Mouse (Mus musculus) lung, postnatal 0 days (tissue): ENCODE measurements around the gene Dgkk. TPM values are rescaled to one million over a fixed set of nuclear protein-coding genes. Genes with fewer than 3 reads are reported as not detected.
"Not testable (repeated sequence)": the region's sequence is repeated elsewhere in the genome, so short reads cannot be mapped to it uniquely, and the experiment has no call there.

Experiments used
- ATAC-seq: fragments of 200-750 bp; cut with Nextera tagmentation; 2 replicates; pipeline ENCODE4 v1.8.0; 2017; ENCODE audit warnings: moderate library complexity
- DNase-seq: peaks from one replicate; pipeline ENCODE4 v3.0.0-alpha.2; 2016; ENCODE audit warnings: low spot score
- H3K27ac ChIP-seq: fragments of 300-500 bp; sonication (generic); 2 replicates; pipeline ENCODE4 v1.5.1; 2014; ENCODE audit warnings: antibody characterized with exemption, mild to moderate bottlenecking, low read length, mixed read lengths
- H3K27me3 ChIP-seq: fragments of 300-500 bp; sonication (generic); replicated peaks from 2 replicates; pipeline ENCODE4 v1.6.1; 2014; ENCODE audit warnings: low read length, mixed read lengths; ENCODE audit not compliant: insufficient read depth
- H3K36me3 ChIP-seq: fragments of 300-500 bp; sonication (generic); 2 replicates; pipeline ENCODE4 v1.6.1; 2014; ENCODE audit warnings: low read length, mixed read lengths; ENCODE audit not compliant: insufficient read depth
- H3K4me1 ChIP-seq: fragments of 300-500 bp; sonication (generic); 2 replicates; pipeline ENCODE4 v1.6.1; 2014; ENCODE audit warnings: antibody characterized with exemption, low read depth, low read length, mixed read lengths; ENCODE audit not compliant: insufficient read depth
- H3K4me2 ChIP-seq: fragments of 300-500 bp; sonication (generic); replicated peaks from 2 replicates; pipeline ENCODE4 v1.6.1; 2014; ENCODE audit warnings: low read depth, mild to moderate bottlenecking, low read length, moderate library complexity, mixed read lengths
- H3K4me3 ChIP-seq: fragments of 300-500 bp; sonication (generic); 2 replicates; pipeline ENCODE4 v1.5.1; 2014; ENCODE audit warnings: low read depth, low read length
- H3K9ac ChIP-seq: fragments of 300-500 bp; sonication (generic); replicated peaks from 2 replicates; pipeline ENCODE4 v1.6.1; 2014; ENCODE audit warnings: low read depth, mild to moderate bottlenecking
- H3K9me3 ChIP-seq: fragments of 300-500 bp; sonication (generic); 2 replicates; pipeline ENCODE4 v1.6.1; 2016; ENCODE audit warnings: low read length, mixed read lengths
- CTCF ChIP-seq: IDR thresholded peaks from 2 replicates; pipeline ENCODE4 v1.5.1; 2016; ENCODE audit warnings: antibody characterized with exemption, mild to moderate bottlenecking
- EP300 ChIP-seq: IDR thresholded peaks from 2 replicates; pipeline ENCODE4 v1.6.1; 2016; ENCODE audit warnings: antibody characterized with exemption, mild to moderate bottlenecking, control low read depth
- WGBS: fragments of 180-500 bp; shearing (Covaris S2); extraction: QIAGEN DNeasy Blood & Tissue Kit; methylation state at CpG from one replicate; pipeline ENCODE4 v1.1.7; 2014; 5-methylcytosine and 5-hydroxymethylcytosine counted together
- polyA plus RNA-seq: library from polyadenylated mRNA; unstranded; fragments of >200 nt; fragmentation: Nextera tagmentation; extraction: Ambion mirVana; gene quantifications from 2 replicates; pipeline ENCODE4 v1.2.1, GENCODE M21; 2015

Dgkk gene
- polyA plus RNA-seq, 1 experiment from 2014 or later = 0.08 TPM

GRCm38 (mm10) chrX:6926224-6926623, 147.1 kb downstream of the Dgkk start:
- H3K4me3 ChIP-seq = no peak overlapping the region
- no peaks in the 10 kb centered on the region for H3K4me1 ChIP-seq
- H3K4me2 ChIP-seq = no peak overlapping the region
- ATAC-seq (no peak), DNase-seq (no peak)
- no peaks in the 10 kb centered on the region for H3K36me3 ChIP-seq
- no peak overlapping the region for H3K27ac ChIP-seq
- no peak overlapping the region for H3K9ac ChIP-seq
- TF ChIP-seq EP300 = no peak
- no peak for TF ChIP-seq CTCF
- H3K27me3 ChIP-seq = no peaks in the 10 kb centered on the region
- 68% methylated on average over 4 of the region's 4 CpGs for WGBS
- no peaks in the 10 kb centered on the region for H3K9me3 ChIP-seq

GRCm38 (mm10) chrX:6968598-6968997, 189.5 kb downstream of the Dgkk start:
- TF ChIP-seq CTCF (no peak), EP300 (peak; percentile 79)
- no peak; the same call in 1 of the 2 replicates for ATAC-seq
- H3K4me2 ChIP-seq = no peak overlapping the region

GRCm38 (mm10) chrX:6971956-6972355, 192.8 kb downstream of the Dgkk start:
- H3K4me1 ChIP-seq = no peaks in the 10 kb centered on the region
- no peak for DNase-seq
- no peak overlapping the region for H3K4me3 ChIP-seq
- no peak overlapping the region for H3K4me2 ChIP-seq
- H3K27ac ChIP-seq = no peak overlapping the region
- H3K9ac ChIP-seq = no peak overlapping the region
- TF ChIP-seq EP300 (no peak), CTCF (no peak)
- no peak for ATAC-seq
- no peaks in the 10 kb centered on the region for H3K9me3 ChIP-seq
- WGBS = 75% methylated on average over 1 of the region's 1 CpGs
- H3K27me3 ChIP-seq = no peaks in the 10 kb centered on the region
- H3K36me3 ChIP-seq = no peaks in the 10 kb centered on the region

More at GRCm38 (mm10) chrX:6968598-6968997, 189.5 kb downstream of the Dgkk start:
- no peak for DNase-seq
- WGBS = 66% methylated on average over 3 of the region's 3 CpGs
- no peaks in the 10 kb centered on the region for H3K27me3 ChIP-seq
- no peak overlapping the region for H3K4me3 ChIP-seq
- no peaks in the 10 kb centered on the region for H3K9me3 ChIP-seq
- H3K36me3 ChIP-seq = no peaks in the 10 kb centered on the region
- no peak overlapping the region for H3K27ac ChIP-seq
- H3K9ac ChIP-seq = no peak overlapping the region
- H3K4me1 ChIP-seq = no peaks in the 10 kb centered on the region

- H3K4me2 ChIP-seq, ATAC-seq, H3K4me1 ChIP-seq, DNase-seq, H3K27ac ChIP-seq, H3K9ac ChIP-seq, H3K27me3 ChIP-seq, H3K36me3 ChIP-seq, H3K4me3 ChIP-seq, H3K9me3 ChIP-seq: not testable (repeated sequence)
- WGBS = 79% methylated on average over 3 of the region's 4 CpGs
Measured at GRCm38 (mm10) chrX:6983916-6984315, 204.8 kb downstream of the Dgkk start.
